Mouse (Mus musculus) left cerebral cortex, adult 6 months (tissue): ENCODE measurements around the gene Fgg. TPM values are rescaled to one million over a fixed set of nuclear protein-coding genes. Genes with fewer than 3 reads are reported as not detected.

Experiments used
- long read RNA-seq, 2 experiments: library from polyadenylated mRNA; unstranded; transcript quantifications; one replicate each; pipeline ENCODE4 v2.0.0; 2019 to 2020
- polyA plus RNA-seq: library from polyadenylated mRNA; unstranded; fragments of <200 nt; fragmentation: Nextera tagmentation; gene quantifications from 2 replicates; pipeline ENCODE4 v1.2.3, GENCODE M21; 2021

Gene Fgg
- not detected in 2 replicates for polyA plus RNA-seq
- long read RNA-seq, experiment 1: 0 reads
- long read RNA-seq, experiment 2: 0 reads

GRCm38 (mm10) chr3:83007557-83007956 lies at the start of gene Fgg:
Fgg (plus strand) TSS chr3:83007724.

GRCm38 (mm10) chr3:83025475-83026301 lies 18.2 kb downstream of the Fgg start, which contains the start of gene Fga:
Fga (plus strand) TSS chr3:83026076.

GRCm38 (mm10) chr3:83049680-83050079 lies 42.2 kb downstream of the Fgg start, which contains the start of gene Fgb:
Fgb (minus strand) TSS chr3:83049863.

GRCm38 (mm10) chr3:83055281-83056038 lies 47.9 kb downstream of the Fgg start, which contains the start of gene Plrg1:
Plrg1 (plus strand) TSS chr3:83055522.

Other genes starting within 250 kb of the Fgg start
- 0.29 and 0.56 TPM in 2 replicates for gene Rbm46, start 131.2 kb upstream of the Fgg start, polyA plus RNA-seq
- gene Lrat, start 103.8 kb upstream of the Fgg start, polyA plus RNA-seq: 0.03 and 0.09 TPM in 2 replicates
- not detected in 2 replicates for gene Fga, start 18.4 kb downstream of the Fgg start, polyA plus RNA-seq
- not detected in 2 replicates for gene Fgb, start 42.1 kb downstream of the Fgg start, polyA plus RNA-seq
- gene Plrg1, start 47.8 kb downstream of the Fgg start, polyA plus RNA-seq: 34.4 and 43.9 TPM in 2 replicates
- 0.16 and 0.18 TPM in 2 replicates for gene Dchs2, start 120.2 kb downstream of the Fgg start, polyA plus RNA-seq